Mouse (Mus musculus): ENCODE measurements around the gene Cachd1. TPM values are rescaled to one million over a fixed set of nuclear protein-coding genes. Genes with fewer than 3 reads are reported as not detected.

Gene Cachd1
- polyA plus RNA-seq, 1 experiment from 2014 or later: 28.1 TPM

- Histone ChIP-seq H3K4me3 (peak overlapping the region; percentile 97), H3K27ac (peak overlapping the region; percentile 98), H3K27me3 (ENCODE audit: insufficient read depth, poor library complexity, severe bottlenecking) (no peaks in the 10 kb centered on the region), H3K4me1 (replicated peaks) (peaks cover 46% of the 10 kb centered on the region), H3K36me3 (peaks cover 4% of the 10 kb centered on the region; the same call in 1 of the 2 replicates), H3K9me3 (no peaks in the 10 kb centered on the region)
- peak; percentile 73 for DNase-seq (ENCODE audit: low spot score)
- WGBS: 0% methylated on average over 68 of the region's 68 CpGs
Measured at GRCm38 (mm10) chr4:100776871-100777375, 448 bp downstream of the Cachd1 start.

- WGBS: under 1% methylated on average over 42 of the region's 42 CpGs
- H3K9me3 ChIP-seq: no peaks in the 10 kb centered on the region
- peak overlapping the region; percentile 97 for H3K4me3 ChIP-seq
- peaks cover 7% of the 10 kb centered on the region; the same call in 1 of the 2 replicates for H3K36me3 ChIP-seq
- H3K27me3 ChIP-seq (ENCODE audit: insufficient read depth, poor library complexity, severe bottlenecking): no peaks in the 10 kb centered on the region
- H3K4me1 ChIP-seq (replicated peaks): peaks cover 50% of the 10 kb centered on the region
- DNase-seq (ENCODE audit: low spot score): peak; percentile 69
- peak overlapping the region; percentile 98 for H3K27ac ChIP-seq
Measured at GRCm38 (mm10) chr4:100777376-100778041, 1.0 kb downstream of the Cachd1 start.

- Histone ChIP-seq H3K27ac (peak overlapping the region; percentile 98), H3K9me3 (no peaks in the 10 kb centered on the region), H3K4me1 (replicated peaks) (peaks cover 50% of the 10 kb centered on the region), H3K27me3 (ENCODE audit: insufficient read depth, poor library complexity, severe bottlenecking) (no peaks in the 10 kb centered on the region), H3K36me3 (peaks cover 7% of the 10 kb centered on the region; the same call in 1 of the 2 replicates), H3K4me3 (peak overlapping the region; percentile 97)
- no peak for DNase-seq (ENCODE audit: low spot score)
- under 1% methylated on average over 16 of the region's 16 CpGs for WGBS
Measured at GRCm38 (mm10) chr4:100778082-100778481, 1.6 kb downstream of the Cachd1 start.

- Histone ChIP-seq H3K36me3 (peaks cover 7% of the 10 kb centered on the region; the same call in 1 of the 2 replicates), H3K9me3 (no peaks in the 10 kb centered on the region), H3K27me3 (ENCODE audit: insufficient read depth, poor library complexity, severe bottlenecking) (no peaks in the 10 kb centered on the region), H3K4me3 (peak overlapping the region; percentile 97), H3K4me1 (replicated peaks) (peaks cover 50% of the 10 kb centered on the region), H3K27ac (peak overlapping the region; percentile 98)
- WGBS: 3% methylated on average over 4 of the region's 4 CpGs
- no peak for DNase-seq (ENCODE audit: low spot score)
Measured at GRCm38 (mm10) chr4:100779023-100779422, 2.5 kb downstream of the Cachd1 start.

GRCm38 (mm10) chr4:100779695-100780094 lies 3.2 kb downstream of the Cachd1 start:
- WGBS: 5% methylated on average over 5 of the region's 5 CpGs
- DNase-seq (ENCODE audit: low spot score): peak; percentile 25
- peak overlapping the region; percentile 25; the same call in 1 of the 2 replicates for H3K27ac ChIP-seq

GRCm38 (mm10) chr4:100780911-100781310 lies 4.4 kb downstream of the Cachd1 start:
- H3K4me3 ChIP-seq: no peak overlapping the region
- peaks cover 7% of the 10 kb centered on the region; the same call in 1 of the 2 replicates for H3K36me3 ChIP-seq
- no peaks in the 10 kb centered on the region for H3K9me3 ChIP-seq
- 74% methylated on average over 6 of the region's 6 CpGs for WGBS
- no peak overlapping the region for H3K27ac ChIP-seq
- no peak for DNase-seq (ENCODE audit: low spot score)
- H3K27me3 ChIP-seq (ENCODE audit: insufficient read depth, poor library complexity, severe bottlenecking): no peaks in the 10 kb centered on the region
- peaks cover 45% of the 10 kb centered on the region for H3K4me1 ChIP-seq (replicated peaks)

More at GRCm38 (mm10) chr4:100779695-100780094, 3.2 kb downstream of the Cachd1 start:
- Histone ChIP-seq H3K36me3 (peaks cover 7% of the 10 kb centered on the region; the same call in 1 of the 2 replicates), H3K4me1 (replicated peaks) (peaks cover 50% of the 10 kb centered on the region), H3K9me3 (no peaks in the 10 kb centered on the region), H3K4me3 (peak overlapping the region; percentile 97), H3K27me3 (ENCODE audit: insufficient read depth, poor library complexity, severe bottlenecking) (no peaks in the 10 kb centered on the region)

- WGBS: 76% methylated on average over 8 of the region's 8 CpGs
- Histone ChIP-seq H3K9me3 (no peaks in the 10 kb centered on the region), H3K4me1 (replicated peaks) (peaks cover 41% of the 10 kb centered on the region), H3K4me3 (no peak overlapping the region), H3K36me3 (peaks cover 9% of the 10 kb centered on the region; the same call in 1 of the 2 replicates), H3K27ac (no peak overlapping the region), H3K27me3 (ENCODE audit: insufficient read depth, poor library complexity, severe bottlenecking) (no peaks in the 10 kb centered on the region)
- DNase-seq (ENCODE audit: low spot score): no peak
Measured at GRCm38 (mm10) chr4:100782348-100782747, 5.9 kb downstream of the Cachd1 start.

- Histone ChIP-seq H3K4me1 (replicated peaks) (peaks cover 42% of the 10 kb centered on the region), H3K27me3 (ENCODE audit: insufficient read depth, poor library complexity, severe bottlenecking) (no peaks in the 10 kb centered on the region), H3K36me3 (peaks cover 11% of the 10 kb centered on the region; the same call in 1 of the 2 replicates), H3K27ac (no peak overlapping the region), H3K9me3 (no peaks in the 10 kb centered on the region), H3K4me3 (no peak overlapping the region)
- WGBS: 91% methylated on average over 3 of the region's 3 CpGs
- DNase-seq (ENCODE audit: low spot score): no peak
Measured at GRCm38 (mm10) chr4:100782891-100783290, 6.4 kb downstream of the Cachd1 start.

- no peaks in the 10 kb centered on the region for H3K9me3 ChIP-seq
Measured at GRCm38 (mm10) chr4:100787201-100787600, 10.7 kb downstream of the Cachd1 start.

GRCm38 (mm10) chr4:100790176-100790575 lies 13.7 kb downstream of the Cachd1 start:
- Histone ChIP-seq H3K27ac (no peak overlapping the region), H3K4me1 (replicated peaks) (peaks cover 46% of the 10 kb centered on the region), H3K9me3 (no peaks in the 10 kb centered on the region), H3K4me3 (no peak overlapping the region), H3K27me3 (ENCODE audit: insufficient read depth, poor library complexity, severe bottlenecking) (no peaks in the 10 kb centered on the region), H3K36me3 (0 out of 2 replicates have a peak, but pooled peaks cover 12% of the 10 kb centered on the region)
- 86% methylated on average over 5 of the region's 5 CpGs for WGBS
- no peak for DNase-seq (ENCODE audit: low spot score)

More at GRCm38 (mm10) chr4:100787201-100787600, 10.7 kb downstream of the Cachd1 start:
- H3K36me3 ChIP-seq: 0 out of 2 replicates have a peak, but pooled peaks cover 14% of the 10 kb centered on the region
- peaks cover 20% of the 10 kb centered on the region for H3K4me1 ChIP-seq (replicated peaks)
- WGBS: 84% methylated on average over 3 of the region's 3 CpGs
- no peak for DNase-seq (ENCODE audit: low spot score)
- no peaks in the 10 kb centered on the region for H3K27me3 ChIP-seq (ENCODE audit: insufficient read depth, poor library complexity, severe bottlenecking)
- H3K4me3 ChIP-seq: no peak overlapping the region
- no peak overlapping the region for H3K27ac ChIP-seq

- WGBS: 4% methylated on average over 2 of the region's 2 CpGs
- Histone ChIP-seq H3K36me3 (0 out of 2 replicates have a peak, but pooled peaks cover 5% of the 10 kb centered on the region), H3K27me3 (ENCODE audit: insufficient read depth, poor library complexity, severe bottlenecking) (no peaks in the 10 kb centered on the region), H3K4me1 (replicated peaks) (peaks cover 73% of the 10 kb centered on the region), H3K9me3 (no peaks in the 10 kb centered on the region), H3K27ac (peak overlapping the region; percentile 56; the same call in 1 of the 2 replicates), H3K4me3 (no peak overlapping the region)
- DNase-seq (ENCODE audit: low spot score): peak; percentile 40
Measured at GRCm38 (mm10) chr4:100793147-100793546, 16.7 kb downstream of the Cachd1 start.

GRCm38 (mm10) chr4:100795523-100795922 lies 19.0 kb downstream of the Cachd1 start:
- no peaks in the 10 kb centered on the region for H3K27me3 ChIP-seq (ENCODE audit: insufficient read depth, poor library complexity, severe bottlenecking)
- H3K4me3 ChIP-seq: no peak overlapping the region
- no peaks in the 10 kb centered on the region for H3K36me3 ChIP-seq
- H3K9me3 ChIP-seq: no peaks in the 10 kb centered on the region
- H3K27ac ChIP-seq: no peak overlapping the region
- peak; percentile 15 for DNase-seq (ENCODE audit: low spot score)
- peaks cover 83% of the 10 kb centered on the region for H3K4me1 ChIP-seq (replicated peaks)
- WGBS: 17% methylated on average over 5 of the region's 5 CpGs
